Mouse (Mus musculus) lung, embryonic 15.5 days (tissue): ENCODE results near the gene Gm44503. TPM values are rescaled to one million over a fixed set of nuclear protein-coding genes. Genes with fewer than 3 reads are reported as not detected.

Experiments used
- ATAC-seq: fragments of 200-750 bp; cut with Nextera tagmentation; 2 replicates; pipeline ENCODE4 v1.8.0; 2017; ENCODE audit warnings: moderate number of reproducible peaks, borderline replicate concordance; ENCODE audit not compliant: low FRiP score, low TSS enrichment; ENCODE audit errors: extremely low read depth
- H3K27ac ChIP-seq: fragments of 300-500 bp; sonication (generic); 2 replicates; pipeline ENCODE4 v1.5.1; 2015; ENCODE audit warnings: moderate library complexity, mild to moderate bottlenecking, inconsistent platforms
- H3K27me3 ChIP-seq: fragments of 300-500 bp; sonication (generic); 2 replicates; pipeline ENCODE4 v1.6.1; 2015; ENCODE audit warnings: inconsistent platforms
- H3K36me3 ChIP-seq: fragments of 300-500 bp; sonication (generic); 2 replicates; pipeline ENCODE4 v1.6.1; 2015; ENCODE audit warnings: inconsistent platforms
- H3K4me1 ChIP-seq: fragments of 300-500 bp; sonication (generic); 2 replicates; pipeline ENCODE4 v1.6.1; 2015; ENCODE audit warnings: inconsistent platforms
- H3K4me2 ChIP-seq: fragments of 300-500 bp; sonication (generic); 2 replicates; pipeline ENCODE4 v1.6.1; 2015; ENCODE audit warnings: inconsistent platforms, mild to moderate bottlenecking, moderate library complexity
- H3K4me3 ChIP-seq: fragments of 300-500 bp; sonication (generic); 2 replicates; pipeline ENCODE4 v1.5.1; 2015; ENCODE audit warnings: mild to moderate bottlenecking, inconsistent platforms
- H3K9ac ChIP-seq: fragments of 300-500 bp; sonication (generic); 2 replicates; pipeline ENCODE4 v1.6.1; 2015; ENCODE audit warnings: inconsistent platforms
- H3K9me3 ChIP-seq: fragments of 300-500 bp; sonication (generic); 2 replicates; pipeline ENCODE4 v1.6.1; 2016; ENCODE audit warnings: inconsistent platforms
- WGBS: fragments of 180-500 bp; shearing (Covaris S2); methylation state at CpG from one replicate; pipeline ENCODE4 v1.1.7; 2015; 5-methylcytosine and 5-hydroxymethylcytosine counted together
- polyA plus RNA-seq: library from polyadenylated mRNA; unstranded; fragments of >200 nt; fragmentation: Nextera tagmentation; extraction: Ambion mirVana; gene quantifications from 2 replicates; pipeline ENCODE4 v1.2.1, GENCODE M21; 2015

Gm44503 gene
- polyA plus RNA-seq, 1 experiment from 2014 or later = not detected

DNA sequence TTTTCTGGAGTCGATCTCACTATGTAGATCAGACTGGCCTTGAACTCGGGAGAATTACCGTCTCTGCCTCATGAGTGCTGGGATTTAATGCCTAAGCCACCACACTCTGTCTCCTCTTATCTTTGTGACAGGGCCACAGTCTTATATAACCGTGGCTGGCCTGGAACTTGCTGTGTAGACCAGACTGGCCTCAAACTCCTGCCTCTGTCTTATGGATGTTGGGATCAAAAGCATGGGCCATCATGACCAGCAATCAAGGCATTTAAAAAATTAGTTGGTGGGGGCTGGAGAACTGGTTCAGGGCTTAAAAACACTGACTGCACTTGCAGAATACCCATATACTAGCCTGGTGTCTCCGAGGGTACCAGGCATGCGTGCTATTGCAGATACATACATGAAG, 81.4 kb downstream of the Gm44503 start, which contains the start of gene Pigb:
Gene Pigb, minus strand, starts transcription at position 299 of the 400 bp plus-strand sequence.
- no peaks in the 10 kb centered on the region for H3K9me3 ChIP-seq
- H3K4me2 ChIP-seq = peak within 1 kb of the TSS; percentile 86
- H3K27me3 ChIP-seq = no peaks in the 10 kb centered on the region
- H3K36me3 ChIP-seq = 0 out of 2 replicates have a peak, but pooled peaks cover 3% of the 10 kb centered on the region
- peak within 1 kb of the TSS; percentile 77 for H3K27ac ChIP-seq
- ATAC-seq = no peak
- peaks cover 26% of the 10 kb centered on the region for H3K4me1 ChIP-seq
- peak within 1 kb of the TSS; percentile 86 for H3K9ac ChIP-seq
- 25% methylated on average over 6 of the region's 6 CpGs for WGBS
- H3K4me3 ChIP-seq = peak within 1 kb of the TSS; percentile 91

GRCm38 (mm10) chr9:73044146-73045079, 85.8 kb downstream of the Gm44503 start, which contains the start of gene Rab27a:
Gene Rab27a (plus strand): TSS chr9:73044854.
- no peak within 1 kb of the TSS for H3K27ac ChIP-seq
- H3K9ac ChIP-seq = peak within 1 kb of the TSS; percentile 46
- peaks cover 23% of the 10 kb centered on the region for H3K4me1 ChIP-seq
- H3K4me3 ChIP-seq = peak within 1 kb of the TSS; percentile 46
- no peaks in the 10 kb centered on the region for H3K9me3 ChIP-seq
- ATAC-seq = peak; percentile 72
- H3K4me2 ChIP-seq = peak within 1 kb of the TSS; percentile 87
- H3K27me3 ChIP-seq = no peaks in the 10 kb centered on the region
- under 1% methylated on average over 41 of the region's 41 CpGs for WGBS
- no peaks in the 10 kb centered on the region for H3K36me3 ChIP-seq

GRCm38 (mm10) chr9:73045204-73045603, 86.6 kb downstream of the Gm44503 start:
- Histone ChIP-seq H3K27ac (no peak overlapping the region), H3K27me3 (no peaks in the 10 kb centered on the region), H3K9me3 (no peaks in the 10 kb centered on the region), H3K4me3 (peak overlapping the region; percentile 46), H3K9ac (peak overlapping the region; percentile 46), H3K4me1 (peaks cover 25% of the 10 kb centered on the region), H3K4me2 (peak overlapping the region; percentile 87), H3K36me3 (no peaks in the 10 kb centered on the region)
- no peak for ATAC-seq
- 5% methylated on average over 7 of the region's 7 CpGs for WGBS

- H3K9ac ChIP-seq = no peak overlapping the region
- no peak for ATAC-seq
- WGBS = 55% methylated on average over 10 of the region's 10 CpGs
- H3K4me3 ChIP-seq = peak overlapping the region; percentile 46
- H3K4me2 ChIP-seq = peak overlapping the region; percentile 87
- no peak overlapping the region for H3K27ac ChIP-seq
- peaks cover 23% of the 10 kb centered on the region for H3K4me1 ChIP-seq
- no peaks in the 10 kb centered on the region for H3K36me3 ChIP-seq
- H3K9me3 ChIP-seq = no peaks in the 10 kb centered on the region
- H3K27me3 ChIP-seq = no peaks in the 10 kb centered on the region
Observed at GRCm38 (mm10) chr9:73045711-73046110, 87.1 kb downstream of the Gm44503 start.

DNA sequence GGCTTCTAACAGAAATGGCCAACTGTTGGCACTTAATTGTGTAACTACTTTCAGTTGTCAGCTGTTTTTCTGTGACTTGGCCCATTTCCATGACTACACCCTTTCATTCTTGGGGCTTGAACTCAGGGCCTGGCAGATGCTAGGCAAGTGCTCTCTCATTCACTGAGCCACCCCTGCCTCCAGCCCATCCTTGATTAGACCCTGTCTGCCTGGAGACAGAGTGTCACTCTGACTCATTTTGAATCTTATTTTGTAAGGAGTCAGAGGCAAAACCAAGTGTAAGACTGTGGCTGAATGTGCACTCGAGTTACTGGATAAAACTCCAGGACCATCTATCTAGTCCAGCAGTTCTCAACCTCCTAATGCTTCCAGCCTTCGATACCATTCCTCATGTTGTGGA, 89.3 kb downstream of the Gm44503 start:
- no peak for ATAC-seq

DNA sequence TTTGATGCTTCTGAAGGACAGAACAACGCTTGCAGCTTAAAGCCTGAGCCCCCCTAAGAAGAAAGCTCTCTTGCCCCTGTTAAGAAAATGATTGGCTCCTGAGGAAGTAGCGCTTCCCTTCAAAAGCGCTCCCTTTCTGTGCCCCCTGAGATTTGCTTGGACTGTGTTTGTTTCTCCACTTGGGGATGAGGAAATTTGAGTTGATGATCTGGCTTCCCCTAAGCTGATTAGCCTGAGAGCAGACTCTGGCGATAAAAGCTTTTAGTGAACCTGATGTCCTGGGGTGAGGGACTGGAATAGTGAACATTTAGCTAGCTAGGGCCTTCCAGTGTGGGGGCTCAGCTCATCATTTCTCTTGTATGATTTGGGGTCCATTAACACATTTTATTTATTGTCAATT, 90.3 kb downstream of the Gm44503 start:
- no peak overlapping the region for H3K4me3 ChIP-seq
- ATAC-seq = no peak
- 21% methylated on average over 4 of the region's 4 CpGs for WGBS

More for the DNA sequence above, 89.3 kb downstream of the Gm44503 start:
- Histone ChIP-seq H3K4me2 (no peak overlapping the region), H3K9ac (no peak overlapping the region), H3K27me3 (no peaks in the 10 kb centered on the region), H3K4me3 (no peak overlapping the region), H3K27ac (no peak overlapping the region), H3K9me3 (no peaks in the 10 kb centered on the region), H3K36me3 (no peaks in the 10 kb centered on the region), H3K4me1 (peaks cover 24% of the 10 kb centered on the region)
- WGBS = 85% methylated on average over 2 of the region's 2 CpGs

GRCm38 (mm10) chr9:73049833-73050232, 91.2 kb downstream of the Gm44503 start:
- no peaks in the 10 kb centered on the region for H3K9me3 ChIP-seq
- H3K27ac ChIP-seq = no peak overlapping the region
- 16% methylated on average over 5 of the region's 5 CpGs for WGBS
- no peak overlapping the region for H3K4me3 ChIP-seq
- no peak overlapping the region for H3K4me2 ChIP-seq
- H3K9ac ChIP-seq = no peak overlapping the region
- peaks cover 17% of the 10 kb centered on the region for H3K4me1 ChIP-seq
- no peaks in the 10 kb centered on the region for H3K27me3 ChIP-seq
- no peaks in the 10 kb centered on the region for H3K36me3 ChIP-seq
- peak; percentile 28; the same call in 1 of the 2 replicates for ATAC-seq

More for the DNA sequence above, 90.3 kb downstream of the Gm44503 start:
- no peaks in the 10 kb centered on the region for H3K9me3 ChIP-seq
- H3K27me3 ChIP-seq = no peaks in the 10 kb centered on the region
- H3K4me1 ChIP-seq = peaks cover 24% of the 10 kb centered on the region
- 0 out of 2 replicates have a peak overlapping the region, but pooled peaks have one; percentile 15 for H3K27ac ChIP-seq
- no peak overlapping the region for H3K4me2 ChIP-seq
- H3K9ac ChIP-seq = no peak overlapping the region
- H3K36me3 ChIP-seq = no peaks in the 10 kb centered on the region

DNA sequence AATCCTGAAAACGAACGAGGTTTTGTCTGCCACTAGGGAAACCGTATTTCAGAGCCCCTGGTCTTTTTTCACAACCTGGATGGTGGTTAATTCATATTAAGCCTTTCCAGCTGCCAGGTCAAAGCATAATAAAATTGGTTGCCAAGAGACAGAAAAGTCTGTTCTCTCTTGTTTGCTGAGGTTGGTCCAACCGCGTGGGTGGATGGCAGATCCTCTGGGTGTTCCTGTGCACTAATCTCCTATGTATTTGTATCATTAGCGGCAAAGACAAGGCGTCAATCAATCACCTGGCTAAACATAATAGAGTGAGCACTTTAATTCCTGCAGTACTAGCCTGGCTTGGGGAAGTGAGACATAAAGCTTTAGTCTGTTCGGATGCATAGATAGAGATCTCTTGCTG, 92.0 kb downstream of the Gm44503 start:
- 53% methylated on average over 8 of the region's 8 CpGs for WGBS
- H3K27ac ChIP-seq = no peak overlapping the region
- ATAC-seq = no peak
- no peaks in the 10 kb centered on the region for H3K36me3 ChIP-seq
- no peaks in the 10 kb centered on the region for H3K27me3 ChIP-seq
- H3K4me3 ChIP-seq = no peak overlapping the region
- peaks cover 12% of the 10 kb centered on the region for H3K4me1 ChIP-seq
- no peak overlapping the region for H3K9ac ChIP-seq
- H3K4me2 ChIP-seq = no peak overlapping the region
- H3K9me3 ChIP-seq = no peaks in the 10 kb centered on the region

DNA sequence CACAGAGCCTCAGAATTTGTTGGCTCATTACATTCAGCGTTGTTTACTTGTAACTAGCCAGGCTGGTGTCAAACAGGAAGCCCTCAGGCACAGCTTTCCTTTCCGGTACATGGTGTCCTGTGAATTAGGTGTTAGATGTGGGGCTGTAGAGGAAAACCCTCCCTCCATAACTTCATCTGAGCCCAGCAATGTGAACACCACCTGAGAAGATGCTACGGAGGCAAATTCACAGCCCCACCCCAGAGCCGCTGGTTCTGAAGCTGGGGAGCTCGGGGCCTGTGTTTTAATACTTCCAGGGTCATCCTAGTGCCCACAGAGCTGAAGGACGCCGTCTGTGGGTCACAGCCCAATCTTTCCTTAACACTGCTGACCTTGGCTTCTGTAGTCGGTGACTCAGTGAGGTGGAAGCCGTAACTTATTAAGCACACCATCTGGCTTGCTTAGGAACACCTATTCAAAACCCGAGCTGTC, 96.8 kb downstream of the Gm44503 start:
- ATAC-seq = no peak
- Histone ChIP-seq H3K9ac (no peak overlapping the region), H3K4me1 (peaks cover 6% of the 10 kb centered on the region; the same call in 1 of the 2 replicates), H3K36me3 (no peaks in the 10 kb centered on the region), H3K4me3 (no peak overlapping the region), H3K27ac (no peak overlapping the region), H3K9me3 (no peaks in the 10 kb centered on the region), H3K27me3 (no peaks in the 10 kb centered on the region), H3K4me2 (no peak overlapping the region)
- 44% methylated on average over 10 of the region's 10 CpGs for WGBS

- Histone ChIP-seq H3K27ac (no peak overlapping the region), H3K9me3 (no peaks in the 10 kb centered on the region), H3K4me1 (peaks cover 5% of the 10 kb centered on the region; the same call in 1 of the 2 replicates), H3K4me2 (no peak overlapping the region), H3K36me3 (no peaks in the 10 kb centered on the region), H3K4me3 (no peak overlapping the region), H3K27me3 (no peaks in the 10 kb centered on the region), H3K9ac (no peak overlapping the region)
- 84% methylated on average over 4 of the region's 4 CpGs for WGBS
- no peak for ATAC-seq
Observed at GRCm38 (mm10) chr9:73059224-73059623, 100.6 kb downstream of the Gm44503 start.

- 22% methylated on average over 15 of the region's 15 CpGs for WGBS
- Histone ChIP-seq H3K4me1 (peaks cover 15% of the 10 kb centered on the region), H3K36me3 (no peaks in the 10 kb centered on the region), H3K4me3 (no peak overlapping the region), H3K27me3 (no peaks in the 10 kb centered on the region), H3K9ac (no peak overlapping the region), H3K4me2 (peak overlapping the region; percentile 31; the same call in 1 of the 2 replicates), H3K9me3 (no peaks in the 10 kb centered on the region), H3K27ac (no peak overlapping the region)
- no peak for ATAC-seq
Observed at GRCm38 (mm10) chr9:73063621-73064290, 105.1 kb downstream of the Gm44503 start.
